Mouse (Mus musculus) cerebellum, adult 2 months (tissue): ENCODE data around the gene Il18. TPM values are rescaled to one million over a fixed set of nuclear protein-coding genes. Genes with fewer than 3 reads are reported as not detected.
"Not testable (repeated sequence)": the region's sequence is repeated elsewhere in the genome, so short reads cannot be mapped to it uniquely, and the experiment has no call there.

ENCODE experiments used
- DNase-seq, 2 experiments: peaks; one replicate each; pipeline ENCODE4 v3.0.0; 2021
- H3K27ac ChIP-seq: fragments of 200-500 bp; 2 replicates; pipeline ENCODE4 v1.5.1; 2012; ENCODE audit warnings: low read length, control low read depth, inconsistent platforms; ENCODE audit not compliant: insufficient read depth
- H3K27me3 ChIP-seq: fragments of 200-500 bp; 2 replicates; pipeline ENCODE4 v1.6.1; 2012; ENCODE audit warnings: inconsistent platforms, mild to moderate bottlenecking, low read length, moderate library complexity; ENCODE audit not compliant: control insufficient read depth, insufficient read depth
- H3K4me1 ChIP-seq: fragments of 200-500 bp; 2 replicates; pipeline ENCODE4 v1.6.1; 2011; ENCODE audit warnings: low read length; ENCODE audit not compliant: control insufficient read depth, insufficient read depth
- H3K4me3 ChIP-seq: fragments of 200-500 bp; replicated peaks from 2 replicates; pipeline ENCODE3; 2011; ENCODE audit warnings: mild to moderate bottlenecking, low read depth, low read length, control low read depth; ENCODE audit not compliant: insufficient read depth
- CTCF ChIP-seq: fragments of 200-500 bp; IDR thresholded peaks from 2 replicates; pipeline ENCODE4 v1.5.1; 2011; ENCODE audit warnings: low read depth, mild to moderate bottlenecking, control low read depth, low read length, moderate library complexity, borderline replicate concordance; ENCODE audit not compliant: insufficient read depth
- POLR2A ChIP-seq: fragments of 200-500 bp; IDR thresholded peaks from 2 replicates; pipeline ENCODE4 v1.6.1; 2011; ENCODE audit warnings: low read length, control low read depth, borderline replicate concordance; ENCODE audit not compliant: insufficient read depth
- WGBS: fragments of 180-500 bp; shearing (Covaris S2); methylation state at CpG from one replicate; pipeline ENCODE4 v1.1.7; 2018; 5-methylcytosine and 5-hydroxymethylcytosine counted together
- polyA plus RNA-seq: library from polyadenylated mRNA; depleted of rRNA; stranded (reverse); fragments of >200 nt; gene quantifications from 2 replicates; pipeline ENCODE4 v1.2.3, GENCODE M21; 2012; rRNA removed

Il18 gene
- polyA plus RNA-seq, 1 experiment = 32.9 TPM

DNA sequence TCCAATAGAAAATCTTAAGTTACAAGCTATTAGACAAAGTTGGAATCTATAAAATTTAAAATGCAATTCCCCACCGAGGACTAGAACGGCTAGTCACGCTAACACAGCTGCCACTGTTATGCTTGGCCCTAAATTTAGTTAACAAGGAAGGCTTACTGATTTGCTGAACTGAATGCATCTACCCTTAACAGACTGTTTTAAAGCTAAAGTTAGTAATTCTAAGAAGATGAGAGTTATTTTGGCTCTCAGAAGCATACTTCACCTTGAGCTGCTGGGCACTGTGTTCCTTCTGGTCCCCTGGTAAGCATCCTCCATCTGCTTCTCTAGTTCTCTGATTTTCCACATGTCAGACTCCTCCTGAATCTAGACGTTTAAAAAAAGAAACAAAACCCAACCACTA is 57.5 kb downstream of the Il18 start:
- Histone ChIP-seq H3K4me3 (no peak overlapping the region), H3K27me3 (no peaks in the 10 kb centered on the region), H3K4me1 (no peaks in the 10 kb centered on the region), H3K27ac (no peak overlapping the region)
- DNase-seq = no peak
- WGBS = 71% methylated on average over 4 of the region's 4 CpGs
- TF ChIP-seq CTCF (no peak), POLR2A (no peak)

DNA sequence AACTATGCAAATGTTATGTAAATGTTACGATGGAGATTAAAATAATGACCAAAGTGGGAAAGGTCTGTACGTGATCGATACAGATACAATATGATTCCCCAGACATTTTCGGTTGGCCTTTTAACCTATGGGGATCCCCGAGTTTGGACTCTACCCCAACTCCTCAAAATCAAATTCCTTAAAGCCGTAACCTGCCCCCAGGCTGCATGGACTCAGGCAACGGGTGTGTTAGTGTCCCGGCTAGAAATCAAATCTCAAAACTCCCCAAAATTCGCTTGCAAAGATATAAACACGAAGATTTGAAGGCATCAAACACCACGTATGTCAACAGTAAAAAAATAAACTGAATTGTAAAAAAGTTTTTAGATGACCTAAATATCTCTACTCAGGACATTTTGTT is 61.5 kb downstream of the Il18 start:
- H3K27me3 ChIP-seq = no peaks in the 10 kb centered on the region
- no peak for TF ChIP-seq POLR2A
- TF ChIP-seq CTCF = no peak
- WGBS = 32% methylated on average over 11 of the region's 11 CpGs
- H3K4me3 ChIP-seq = peak overlapping the region; percentile 83
- no peaks in the 10 kb centered on the region for H3K4me1 ChIP-seq
- H3K27ac ChIP-seq = no peak overlapping the region
- no peak for DNase-seq

DNA sequence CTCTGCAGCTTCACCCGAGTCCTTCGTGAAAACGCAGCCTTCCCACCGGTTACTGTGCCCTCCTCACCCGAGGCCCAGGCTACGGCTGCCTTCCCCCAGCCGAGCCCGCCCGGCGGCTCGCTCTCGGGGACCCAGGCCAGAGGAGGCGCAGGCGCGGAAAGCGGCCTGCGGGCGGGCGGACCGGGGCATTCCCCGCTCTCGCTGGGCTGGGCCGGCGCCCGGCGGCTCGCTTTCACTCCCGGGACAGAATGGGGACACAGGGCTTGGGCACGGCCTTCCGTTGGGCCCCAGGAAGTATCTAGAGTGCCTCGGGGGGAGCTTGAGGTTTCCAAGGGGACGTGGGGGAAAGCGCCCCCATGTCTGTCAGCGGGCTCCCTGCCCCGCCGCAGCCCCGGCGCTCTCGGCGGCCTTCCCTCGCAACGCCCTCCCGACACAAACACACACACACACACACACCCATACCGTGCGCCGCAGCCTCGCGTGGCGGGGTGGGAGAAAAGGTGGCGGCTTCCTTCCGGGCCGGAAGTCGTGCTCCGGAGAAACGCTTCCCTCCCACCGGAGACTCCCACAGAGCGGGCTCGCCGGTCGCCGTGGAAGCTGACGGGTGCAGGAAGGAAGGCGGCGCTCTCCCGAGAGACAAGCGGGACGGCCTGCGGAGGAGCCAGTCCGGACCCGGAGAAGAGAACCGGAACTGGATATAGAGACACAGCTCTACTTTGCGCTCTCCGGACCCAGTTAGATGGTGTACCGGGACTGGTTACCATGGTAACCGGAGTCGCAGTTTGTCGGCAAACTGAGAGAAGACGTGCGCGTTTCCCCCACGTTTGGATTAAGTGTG is 62.4 kb downstream of the Il18 start, which contains the start of the genes Pih1d2 and Nkapd1:
Gene Pih1d2, plus strand, starts transcription at position 556 of the 838 bp plus-strand sequence.
Gene Nkapd1, minus strand, starts transcription at position 699 of the 838 bp plus-strand sequence.
- TF ChIP-seq CTCF (no peak), POLR2A (peak; percentile 43; the same call in 1 of the 2 replicates)
- H3K4me1 ChIP-seq = no peaks in the 10 kb centered on the region
- DNase-seq = peak; percentile 88 to 94
- WGBS = under 1% methylated on average over 81 of the region's 81 CpGs
- H3K27ac ChIP-seq = peak within 1 kb of the TSS; percentile 72
- H3K4me3 ChIP-seq = peak within 1 kb of the TSS; percentile 83
- H3K27me3 ChIP-seq = no peaks in the 10 kb centered on the region

DNA sequence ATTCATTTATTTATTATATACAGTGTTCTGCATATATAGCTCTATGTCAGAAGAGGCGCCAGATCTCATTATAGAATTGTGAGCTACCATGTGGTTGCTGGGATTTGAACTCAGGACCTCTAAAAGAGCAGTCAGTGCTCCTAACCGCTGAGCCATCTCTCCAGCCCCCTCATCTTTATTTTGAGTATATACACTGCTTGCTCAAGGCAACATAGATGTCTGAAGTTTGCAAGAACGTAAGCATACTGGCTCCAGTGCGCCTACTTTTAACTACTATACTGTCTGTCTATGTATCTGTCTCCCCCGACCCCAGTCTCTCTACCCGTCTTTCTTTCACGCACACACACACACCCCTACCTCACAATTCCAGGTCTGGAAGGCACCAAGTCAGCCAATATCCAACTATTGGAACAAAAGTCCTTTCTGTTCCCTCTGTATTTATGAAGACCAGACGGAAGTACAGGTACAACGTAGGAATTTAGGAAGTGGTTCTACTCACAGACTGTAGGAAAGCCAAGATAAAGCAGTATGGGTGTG is 63.2 kb downstream of the Il18 start:
- TF ChIP-seq CTCF (no peak), POLR2A (no peak)
- no peak for DNase-seq
- H3K4me3 ChIP-seq = peak overlapping the region; percentile 83
- no peaks in the 10 kb centered on the region for H3K4me1 ChIP-seq
- 57% methylated on average over 9 of the region's 9 CpGs for WGBS
- no peak overlapping the region for H3K27ac ChIP-seq
- no peaks in the 10 kb centered on the region for H3K27me3 ChIP-seq

DNA sequence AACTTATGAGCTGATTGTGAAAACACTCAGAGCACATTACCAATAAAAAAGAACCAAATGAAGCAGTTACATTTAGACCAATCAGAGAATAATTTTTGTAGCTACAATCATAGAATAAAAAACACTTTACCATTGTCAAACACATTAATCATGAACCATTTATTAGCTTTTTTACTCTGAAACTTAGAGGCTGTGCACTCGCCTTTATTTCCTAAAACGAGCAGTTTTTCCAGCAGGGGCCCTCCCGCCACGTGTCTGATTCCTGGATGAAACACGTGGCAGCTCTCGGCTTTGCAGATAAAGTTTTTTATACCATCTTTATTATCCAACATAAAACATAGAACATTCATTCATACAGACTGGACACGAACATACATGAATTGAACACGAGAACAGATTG is 76.3 kb downstream of the Il18 start:
- H3K4me3 ChIP-seq, H3K27ac ChIP-seq, H3K4me1 ChIP-seq, DNase-seq, H3K27me3 ChIP-seq: not testable (repeated sequence)
- WGBS = 91% methylated on average over 6 of the region's 8 CpGs

Other genes starting within 250 kb of the Il18 start
- gene Rpl10-ps3, start 209.9 kb upstream of the Il18 start, polyA plus RNA-seq = 39.5 and 45.7 TPM in 2 replicates
- gene Plet1, start 60.3 kb upstream of the Il18 start, polyA plus RNA-seq = 0.11 and 0.23 TPM in 2 replicates
- 51.2 and 57.0 TPM in 2 replicates for gene Pts, start 26.1 kb upstream of the Il18 start, polyA plus RNA-seq
- 1.1 and 1.4 TPM in 2 replicates for gene Bco2, start 354 bp downstream of the Il18 start, polyA plus RNA-seq
- not detected in 2 replicates for gene Tex12, start 6.5 kb downstream of the Il18 start, polyA plus RNA-seq
- gene Sdhd, start 49.0 kb downstream of the Il18 start, polyA plus RNA-seq = 193 and 205 TPM in 2 replicates
- gene Timm8b, start 49.1 kb downstream of the Il18 start, polyA plus RNA-seq = 481 and 504 TPM in 2 replicates
- 1.8 and 2.3 TPM in 2 replicates for gene Pih1d2, start 62.5 kb downstream of the Il18 start, polyA plus RNA-seq
- gene Nkapd1, start 62.6 kb downstream of the Il18 start, polyA plus RNA-seq = 11.4 and 12.3 TPM in 2 replicates
- 78.4 and 82.3 TPM in 2 replicates for gene Dlat, start 105.0 kb downstream of the Il18 start, polyA plus RNA-seq
- 81.7 and 85.7 TPM in 2 replicates for gene Dixdc1, start 184.7 kb downstream of the Il18 start, polyA plus RNA-seq
- gene 2310030G06Rik, start 191.7 kb downstream of the Il18 start, polyA plus RNA-seq = 3.0 and 3.8 TPM in 2 replicates
- gene Cryab, start 196.5 kb downstream of the Il18 start, polyA plus RNA-seq = 296 and 364 TPM in 2 replicates
- gene Hspb2, start 197.5 kb downstream of the Il18 start, polyA plus RNA-seq = 3.2 and 3.4 TPM in 2 replicates
- gene Fdxacb1, start 213.4 kb downstream of the Il18 start, polyA plus RNA-seq = 7.3 and 8.0 TPM in 2 replicates
- gene Alg9, start 220.2 kb downstream of the Il18 start, polyA plus RNA-seq = 22.5 and 23.7 TPM in 2 replicates
- gene 1110032A03Rik, start 220.7 kb downstream of the Il18 start, polyA plus RNA-seq = 84.5 and 87.8 TPM in 2 replicates